Mouse (Mus musculus) yolk sac, embryonic 10.5 days (tissue): ENCODE data around the gene Snta1.
A peak's percentile ranks its signal among the peaks of the same experiment; 100 is the strongest.

ENCODE experiments used
- DNase-seq: peaks from one replicate; pipeline ENCODE4 v3.0.0-alpha.2; 2017; ENCODE audit warnings: low spot score

The Snta1 gene

GRCm38 (mm10) chr2:154372842-154373500, 34.9 kb downstream of the Snta1 start, which contains the start of gene Cdk5rap1:
Gene Cdk5rap1, minus strand, starts transcription at chr2:154373010.
- no peak for DNase-seq

- peak; percentile 88 for DNase-seq
Observed at GRCm38 (mm10) chr2:154372151-154372829, 35.6 kb downstream of the Snta1 start.

DNA sequence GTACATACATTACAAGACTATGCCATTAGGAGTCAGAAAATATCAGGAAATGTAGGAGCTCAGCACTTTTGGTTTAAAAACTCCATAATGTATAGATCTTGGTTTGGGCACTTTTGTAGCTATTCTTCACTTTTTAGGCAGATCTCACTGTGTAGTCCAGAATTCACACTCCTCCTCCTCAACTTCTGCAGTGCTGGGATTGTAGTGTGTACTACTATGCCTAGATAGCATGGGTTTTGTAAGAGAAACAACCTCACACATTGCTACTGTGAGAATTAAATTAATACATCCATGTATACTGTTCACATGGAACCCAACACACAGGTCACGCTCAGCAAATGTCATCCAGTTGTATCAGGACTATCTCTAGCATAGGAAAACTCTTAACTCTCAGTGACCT, 40.4 kb downstream of the Snta1 start:
- no peak for DNase-seq

GRCm38 (mm10) chr2:154354000-154354425, 53.9 kb downstream of the Snta1 start:
- DNase-seq = peak; percentile 44

DNA sequence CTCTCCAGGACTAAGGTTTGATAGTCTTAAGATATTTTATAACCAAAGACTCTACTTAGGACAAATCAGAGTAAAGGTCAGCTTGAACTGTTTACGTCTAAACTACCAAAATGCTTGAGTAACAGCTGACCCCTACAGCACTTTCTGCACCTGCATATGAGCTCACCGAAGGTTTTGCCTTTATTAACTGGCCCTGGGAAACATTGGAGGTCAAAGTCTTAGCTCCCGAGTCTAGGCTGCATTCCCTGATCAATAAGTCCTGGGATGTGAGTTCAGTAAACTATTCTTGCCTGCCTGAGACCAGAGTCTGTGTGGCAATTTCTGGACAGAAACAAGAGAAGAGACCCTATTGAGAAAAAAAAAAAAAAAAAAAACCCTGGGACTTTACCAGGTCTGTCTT, 59.7 kb downstream of the Snta1 start:
- no peak for DNase-seq

- DNase-seq = no peak
Observed at GRCm38 (mm10) chr2:154339356-154339755, 68.5 kb downstream of the Snta1 start.

GRCm38 (mm10) chr2:154338161-154338560, 69.7 kb downstream of the Snta1 start:
- no peak for DNase-seq

- DNase-seq = no peak
Observed at GRCm38 (mm10) chr2:154335572-154335971, 72.3 kb downstream of the Snta1 start.

- DNase-seq = peak; percentile 12
Observed at GRCm38 (mm10) chr2:154326852-154327251, 81.0 kb downstream of the Snta1 start.
